Mouse (Mus musculus) urinary bladder, postnatal 25 days (tissue): ENCODE measurements around the gene Rbmxl1.
"Not testable (repeated sequence)": the region's sequence is repeated elsewhere in the genome, so short reads cannot be mapped to it uniquely, and the experiment has no call there.

Experiments
- DNase-seq: peaks from one replicate; pipeline ENCODE4 v3.0.0; 2022; ENCODE audit warnings: low spot score

Rbmxl1 gene

GRCm38 (mm10) chr8:78508719-78509272 is at the start of gene Rbmxl1:
Gene Rbmxl1 (minus strand): TSS chr8:78508898.
- DNase-seq = peak; percentile 93

DNA sequence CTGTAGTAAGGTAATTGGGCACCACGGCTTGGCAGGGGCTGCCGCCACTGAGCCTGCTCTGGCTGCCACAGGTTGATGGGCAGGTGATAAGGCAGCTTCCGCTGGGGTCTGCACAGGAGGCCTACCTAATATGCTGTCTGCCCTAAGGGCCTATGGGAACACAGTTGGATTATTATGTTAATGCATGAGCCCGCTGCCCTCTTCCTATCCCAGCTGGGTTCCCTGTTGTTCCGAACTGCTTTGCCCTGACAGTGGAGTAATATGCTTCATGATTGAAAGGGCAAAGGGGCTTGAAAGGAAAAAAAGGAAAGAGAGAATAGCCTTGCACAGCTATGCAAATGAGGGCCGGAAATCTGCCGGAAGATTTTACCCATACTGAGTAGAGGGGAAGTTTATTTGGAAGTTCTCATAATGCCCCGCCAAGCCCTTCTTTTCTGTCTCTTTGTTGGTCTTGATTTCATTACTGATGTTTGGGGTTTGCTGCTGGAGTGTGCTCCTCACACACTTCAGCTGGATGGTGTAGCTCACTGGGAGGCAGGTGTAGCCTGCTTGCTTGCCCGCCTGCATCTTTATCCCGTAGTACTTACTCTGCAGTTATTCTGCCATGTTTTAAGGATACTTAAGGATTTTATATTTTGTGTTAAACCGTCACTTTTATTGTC is 48.2 kb upstream of the Rbmxl1 start:
- DNase-seq = no peak

DNA sequence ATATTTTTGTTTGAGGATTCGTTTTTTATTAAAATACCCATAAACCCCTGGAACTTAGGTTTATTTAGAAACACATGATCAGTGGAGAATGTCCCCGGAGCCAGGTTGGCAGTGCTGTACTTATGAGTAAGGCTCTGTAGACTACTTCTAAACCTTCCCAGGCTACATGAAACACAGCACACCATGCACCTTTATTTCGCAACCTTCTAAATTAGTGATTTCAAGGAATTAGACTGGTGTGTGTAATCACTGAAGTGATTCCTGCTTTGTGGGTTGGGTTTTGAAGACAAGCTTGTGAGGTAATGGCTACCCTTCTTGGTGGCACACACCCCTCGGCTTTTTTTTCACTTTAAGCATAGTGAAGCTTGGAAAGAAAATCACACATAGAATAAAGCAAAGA is 47.1 kb upstream of the Rbmxl1 start:
- DNase-seq = no peak

DNA sequence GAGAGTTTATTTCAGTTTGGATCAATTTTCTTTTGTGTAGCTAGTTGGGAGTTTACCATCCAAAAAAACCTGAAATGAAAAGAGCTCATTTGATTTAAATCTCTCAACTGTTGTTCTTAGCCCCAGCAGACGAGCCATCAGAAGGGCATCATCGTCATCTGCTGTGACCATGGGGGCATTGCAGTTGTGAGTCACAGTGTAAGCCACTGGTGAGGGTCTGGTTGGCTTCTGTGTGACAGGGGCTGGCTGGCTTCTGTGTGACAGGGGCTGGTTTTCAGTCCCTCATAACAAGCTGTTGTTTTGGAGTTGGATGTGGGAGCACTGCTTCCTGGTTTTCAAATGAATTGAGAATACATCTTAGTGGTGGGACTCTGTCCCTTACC is 42.0 kb upstream of the Rbmxl1 start:
- no peak for DNase-seq

GRCm38 (mm10) chr8:78549971-78550751 is 41.5 kb upstream of the Rbmxl1 start:
- DNase-seq = no peak

DNA sequence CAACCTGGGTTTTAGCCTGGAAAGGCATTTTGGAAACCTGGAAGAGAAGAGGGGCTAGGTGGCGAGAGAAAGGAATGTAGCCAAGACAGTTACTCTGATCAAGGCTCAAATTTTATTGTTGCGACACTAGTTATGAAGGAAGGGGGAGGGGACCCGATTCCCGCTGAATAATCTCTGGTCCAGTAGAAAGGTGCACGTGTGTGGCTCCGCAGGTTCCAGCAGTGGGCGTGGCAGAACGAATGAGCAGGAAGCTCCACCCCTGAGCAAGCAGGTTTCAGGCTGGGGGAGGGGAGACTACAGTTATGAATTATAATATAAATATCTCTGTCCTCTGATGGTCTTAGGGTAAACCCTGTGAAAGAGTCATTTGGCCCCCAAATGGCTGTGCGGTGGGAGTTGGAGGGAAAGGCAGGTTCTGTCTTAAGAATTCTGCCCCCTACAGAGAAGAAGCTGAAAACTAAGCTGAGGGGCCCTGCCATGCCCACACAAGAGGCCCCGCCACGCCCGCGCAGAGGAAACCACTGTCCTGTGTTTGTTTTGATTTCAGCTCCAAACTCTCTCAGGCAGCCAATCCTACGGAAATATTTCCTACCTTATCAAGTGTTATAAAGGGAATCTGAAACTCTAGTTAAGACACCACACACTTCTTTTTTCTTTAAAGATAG is 36.6 kb upstream of the Rbmxl1 start:
- not testable (repeated sequence) for DNase-seq

GRCm38 (mm10) chr8:78544545-78544944 is 35.8 kb upstream of the Rbmxl1 start:
- DNase-seq = no peak

GRCm38 (mm10) chr8:78543621-78544020 is 34.9 kb upstream of the Rbmxl1 start:
- no peak for DNase-seq

DNA sequence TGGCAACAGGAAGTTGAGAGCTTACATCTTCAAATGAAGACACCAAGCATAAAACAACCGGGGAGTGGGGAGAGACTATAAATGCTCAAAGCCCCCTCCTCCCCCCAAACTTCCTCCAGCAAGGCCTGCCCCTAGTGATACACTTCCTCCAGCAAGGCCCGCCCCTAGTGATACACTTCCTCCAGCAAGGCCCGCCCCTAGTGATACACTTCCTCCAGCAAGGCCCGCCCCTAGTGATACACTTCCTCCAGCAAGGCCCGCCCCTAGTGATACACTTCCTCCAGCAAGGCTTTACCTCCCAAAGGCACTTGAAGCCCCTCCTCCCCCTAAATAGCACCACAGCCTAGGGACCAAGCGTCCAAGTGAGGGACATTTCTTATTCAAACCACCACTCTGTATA is 34.0 kb upstream of the Rbmxl1 start:
- DNase-seq = not testable (repeated sequence)

DNA sequence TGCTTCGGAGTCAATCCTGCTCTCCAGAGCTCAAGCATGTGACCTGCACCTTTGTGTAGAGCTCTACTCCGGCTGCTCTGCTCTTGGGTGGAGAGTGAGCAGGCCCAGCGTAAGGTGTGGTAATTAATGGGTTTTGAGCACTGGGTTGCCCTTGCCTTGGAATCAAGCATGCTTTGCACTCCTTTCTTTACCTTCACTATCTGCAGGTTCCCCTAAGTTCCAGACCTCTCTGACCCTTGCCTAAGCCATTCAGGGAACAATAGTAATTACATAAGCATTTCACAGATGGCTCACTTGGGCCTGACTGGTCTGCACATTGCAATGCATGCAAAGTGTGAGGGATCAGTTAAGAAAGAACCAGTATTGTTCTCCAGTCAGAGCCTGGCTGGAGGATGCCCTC is 29.1 kb upstream of the Rbmxl1 start:
- DNase-seq = no peak

DNA sequence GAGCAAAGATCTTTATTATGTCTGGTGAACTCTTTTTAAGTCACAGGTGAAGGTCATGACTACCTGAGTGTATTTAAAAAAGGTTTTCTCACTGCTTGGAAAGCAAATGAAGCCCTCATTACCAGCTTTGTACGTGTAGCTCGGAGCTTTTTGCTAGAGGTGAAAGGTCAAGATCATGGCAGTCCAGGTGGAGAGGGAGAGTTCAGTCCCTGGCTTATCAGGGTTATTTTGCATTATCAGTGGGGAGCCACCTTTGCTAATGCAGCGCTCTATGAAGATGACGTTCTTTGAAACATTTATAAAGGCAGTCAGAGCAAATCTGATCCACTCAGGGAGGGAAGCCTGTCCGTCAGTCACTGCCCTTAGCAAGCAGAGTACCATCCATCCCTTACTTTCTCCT is 28.0 kb upstream of the Rbmxl1 start:
- DNase-seq = no peak

GRCm38 (mm10) chr8:78533981-78534380 is 25.3 kb upstream of the Rbmxl1 start:
- no peak for DNase-seq

DNA sequence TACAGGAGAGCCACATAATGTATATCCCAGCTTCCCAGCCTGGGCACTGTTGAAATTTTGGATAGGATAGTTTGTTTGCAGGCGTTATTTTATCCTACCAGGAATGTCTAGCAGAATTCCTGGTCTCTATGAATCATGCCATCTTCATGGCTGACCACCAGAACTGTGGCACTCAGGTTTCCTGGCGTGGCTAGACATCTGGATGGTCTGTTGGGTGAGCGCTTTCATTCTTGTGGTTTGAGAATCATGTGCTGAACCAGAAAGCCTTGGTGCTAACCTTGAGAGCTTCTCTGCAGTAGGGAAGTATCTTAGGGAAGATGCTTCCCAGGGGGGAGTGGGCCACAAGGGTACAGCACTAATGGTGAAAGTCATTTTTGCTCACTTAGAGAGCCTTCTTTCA is 6.4 kb upstream of the Rbmxl1 start:
- DNase-seq = no peak

- DNase-seq = no peak
Observed at GRCm38 (mm10) chr8:78514706-78515105, 6.0 kb upstream of the Rbmxl1 start.

GRCm38 (mm10) chr8:78513106-78513505 is 4.4 kb upstream of the Rbmxl1 start:
- no peak for DNase-seq

DNA sequence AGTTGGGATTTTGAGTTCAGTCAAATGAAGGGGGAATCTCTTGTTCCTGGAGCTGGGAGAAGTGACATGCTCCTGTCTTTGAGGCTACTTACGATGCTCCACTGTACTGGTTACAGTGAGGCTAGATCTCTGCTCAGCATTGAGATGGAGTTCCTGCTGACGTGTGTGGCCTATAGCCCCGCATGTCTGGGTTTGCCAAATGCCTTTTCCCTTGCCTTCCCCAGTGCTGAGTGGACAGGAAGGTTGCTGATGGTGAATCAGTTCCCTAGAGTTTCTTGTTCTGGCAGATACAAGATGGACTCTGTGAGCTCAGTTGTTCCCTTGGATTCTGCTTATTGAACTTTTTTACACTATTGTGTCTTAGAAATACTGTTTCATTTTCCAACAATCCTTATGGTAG is 2.2 kb upstream of the Rbmxl1 start:
- no peak for DNase-seq

DNA sequence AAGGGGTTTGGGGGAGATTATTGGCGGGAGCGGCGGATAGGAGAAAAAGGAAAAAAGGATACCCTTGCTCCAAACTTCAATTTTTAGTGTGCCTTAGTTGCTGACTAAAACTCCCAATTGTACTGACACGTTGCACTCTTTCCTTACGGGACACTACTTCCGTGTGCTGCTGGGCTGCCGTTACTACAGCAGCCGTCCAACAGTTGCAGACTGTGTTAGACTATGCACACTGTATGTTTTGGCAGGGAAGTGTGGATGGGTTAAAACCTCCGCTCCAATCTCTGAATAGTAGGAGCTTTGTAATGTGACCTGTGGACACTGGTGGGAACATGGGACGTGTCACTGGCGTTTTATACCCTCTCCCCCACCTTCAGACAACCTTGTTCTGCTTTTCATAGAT is 1.4 kb upstream of the Rbmxl1 start:
- no peak for DNase-seq

DNA sequence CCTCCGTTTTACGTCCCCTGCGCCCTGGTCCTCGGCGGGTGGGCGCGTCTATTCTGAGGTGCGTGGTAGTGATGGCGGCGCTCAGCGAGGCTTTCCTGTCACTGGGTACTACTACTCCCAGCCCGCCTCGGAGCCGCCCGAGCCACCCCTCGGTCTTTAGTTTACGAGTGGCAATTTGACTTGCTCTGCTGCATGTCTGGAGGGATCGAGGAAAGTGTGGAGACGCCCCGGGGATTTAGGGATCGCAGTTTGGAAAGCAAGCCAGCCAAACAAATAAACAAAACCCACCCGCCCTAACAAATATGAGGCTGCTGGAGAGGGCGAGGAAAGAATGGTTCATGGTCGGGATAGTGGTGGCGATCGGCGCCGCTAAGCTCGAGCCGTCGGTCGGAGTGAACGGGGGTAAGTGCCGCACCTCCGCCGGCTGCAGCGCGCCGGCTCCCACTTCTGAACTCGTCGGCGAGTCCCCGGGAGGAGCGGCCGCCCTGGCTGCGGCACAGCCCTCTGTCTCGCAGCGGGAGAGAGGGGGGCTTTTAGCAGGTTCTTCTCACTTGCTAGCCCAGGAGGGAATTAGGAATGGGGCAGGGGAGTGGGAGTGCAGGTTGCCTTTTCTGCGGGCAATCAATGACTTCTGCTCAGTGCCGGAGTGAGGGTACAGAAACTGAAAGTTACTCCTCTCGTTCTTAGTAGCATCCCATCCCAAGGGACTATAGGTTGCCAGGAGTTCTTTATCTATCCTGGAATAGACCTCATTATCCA is 754 bp upstream of the Rbmxl1 start, which contains the start of gene Slc10a7:
Gene Slc10a7 (plus strand): TSS at position 74 of the 759 bp plus-strand sequence.
- peak; percentile 73 for DNase-seq

DNA sequence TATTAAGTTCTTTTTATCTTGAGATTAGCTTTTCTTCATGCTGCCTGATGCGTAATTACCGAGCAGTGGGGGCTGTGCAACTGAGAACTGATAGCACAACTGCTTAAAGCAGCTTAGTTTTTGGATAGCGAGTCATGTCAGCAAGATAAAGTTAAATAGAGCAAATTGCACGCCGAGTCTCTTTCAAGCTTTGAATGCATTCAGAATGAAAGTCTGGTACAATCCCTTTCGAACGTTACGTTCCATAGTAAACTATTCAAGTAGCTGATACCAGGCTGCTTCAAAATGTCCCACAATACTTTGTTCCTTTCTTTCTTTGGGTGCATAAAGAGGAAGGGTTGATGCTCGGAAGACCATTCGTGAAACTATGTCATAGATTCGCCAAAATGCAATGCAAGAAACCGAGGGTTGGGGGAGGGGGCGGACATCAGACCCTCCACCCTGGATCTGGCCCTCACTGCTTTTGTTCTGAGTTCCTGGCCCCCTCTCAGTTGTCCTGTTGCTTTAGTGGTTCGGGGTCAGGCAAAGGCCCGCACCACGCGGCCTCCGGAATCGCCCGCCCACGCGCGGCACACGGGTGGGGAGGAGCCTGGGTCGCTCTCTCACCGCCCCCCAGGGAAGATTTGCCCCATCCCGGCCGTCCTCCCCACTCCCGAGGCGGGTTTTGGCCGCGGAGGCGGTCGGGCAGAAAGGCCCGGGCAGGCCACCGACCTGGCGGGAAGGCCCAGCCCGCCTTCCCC is 549 bp downstream of the Rbmxl1 start:
- peak; percentile 43 for DNase-seq

- no peak for DNase-seq
Observed at GRCm38 (mm10) chr8:78502706-78503105, 6.0 kb downstream of the Rbmxl1 start.

- DNase-seq = not testable (repeated sequence)
Observed at GRCm38 (mm10) chr8:78496273-78496672, 12.4 kb downstream of the Rbmxl1 start.
